Mouse (Mus musculus) colon, adult 2 months (tissue): Measurements from ENCODE around the gene Aars. TPM values are rescaled to one million over a fixed set of nuclear protein-coding genes. Genes with fewer than 3 reads are reported as not detected.

Source experiments
- polyA plus RNA-seq: library from polyadenylated mRNA; depleted of rRNA; stranded (reverse); fragments of >200 nt; gene quantifications from 2 replicates; pipeline ENCODE4 v1.2.3, GENCODE M21; 2012; rRNA removed

Aars gene
- polyA plus RNA-seq = 21.5 and 24.6 TPM in 2 replicates

GRCm38 (mm10) chr8:111032916-111033315, at the start of gene Aars:
Gene Aars (plus strand): TSS chr8:111033144.

GRCm38 (mm10) chr8:110997547-110998531, 35.1 kb upstream of the Aars start, which contains the start of gene Ddx19a:
Gene Ddx19a (minus strand): TSS chr8:110997800.

GRCm38 (mm10) chr8:111031572-111031971, 1.4 kb upstream of the Aars start, which contains the start of gene Ddx19b:
Gene Ddx19b (minus strand): TSS chr8:111031751.

GRCm38 (mm10) chr8:111056158-111056663, 23.3 kb downstream of the Aars start, which contains the start of gene Exosc6:
Gene Exosc6 (plus strand): TSS chr8:111056339.

GRCm38 (mm10) chr8:111092326-111092725, 59.4 kb downstream of the Aars start, which contains the start of gene Clec18a:
Gene Clec18a (minus strand): TSS chr8:111092426.

GRCm38 (mm10) chr8:111093865-111094718, 61.1 kb downstream of the Aars start, which contains the start of gene Pdpr:
Gene Pdpr (plus strand): TSS chr8:111094630.

Other genes starting within 250 kb of the Aars start
- gene Il34, start 227.2 kb upstream of the Aars start, polyA plus RNA-seq = 24.9 and 32.0 TPM in 2 replicates
- 23.2 and 23.5 TPM in 2 replicates for gene Cog4, start 186.5 kb upstream of the Aars start, polyA plus RNA-seq
- 19.6 and 21.8 TPM in 2 replicates for gene Sf3b3, start 186.4 kb upstream of the Aars start, polyA plus RNA-seq
- 54.5 and 54.9 TPM in 2 replicates for gene Fuk, start 130.7 kb upstream of the Aars start, polyA plus RNA-seq
- 15.0 and 16.4 TPM in 2 replicates for gene St3gal2, start 113.2 kb upstream of the Aars start, polyA plus RNA-seq
- gene Ddx19a, start 35.3 kb upstream of the Aars start, polyA plus RNA-seq = 11.0 and 15.1 TPM in 2 replicates
- gene Ddx19b, start 1.4 kb upstream of the Aars start, polyA plus RNA-seq = 2.3 and 2.8 TPM in 2 replicates
- 83.8 and 109 TPM in 2 replicates for gene Exosc6, start 23.2 kb downstream of the Aars start, polyA plus RNA-seq
- gene Clec18a, start 59.3 kb downstream of the Aars start, polyA plus RNA-seq = not detected in 2 replicates
- 12.6 and 15.7 TPM in 2 replicates for gene Pdpr, start 61.5 kb downstream of the Aars start, polyA plus RNA-seq
- 37.8 and 39.2 TPM in 2 replicates for gene Glg1, start 226.1 kb downstream of the Aars start, polyA plus RNA-seq